Mouse (Mus musculus): ENCODE measurements around the gene Chrd. TPM values are rescaled to one million over a fixed set of nuclear protein-coding genes. Genes with fewer than 3 reads are reported as not detected.
A peak's percentile ranks its signal among the peaks of the same experiment; 100 is the strongest.

Chrd gene
- polyA plus RNA-seq, 1 experiment from 2014 or later = 3.1 TPM

DNA sequence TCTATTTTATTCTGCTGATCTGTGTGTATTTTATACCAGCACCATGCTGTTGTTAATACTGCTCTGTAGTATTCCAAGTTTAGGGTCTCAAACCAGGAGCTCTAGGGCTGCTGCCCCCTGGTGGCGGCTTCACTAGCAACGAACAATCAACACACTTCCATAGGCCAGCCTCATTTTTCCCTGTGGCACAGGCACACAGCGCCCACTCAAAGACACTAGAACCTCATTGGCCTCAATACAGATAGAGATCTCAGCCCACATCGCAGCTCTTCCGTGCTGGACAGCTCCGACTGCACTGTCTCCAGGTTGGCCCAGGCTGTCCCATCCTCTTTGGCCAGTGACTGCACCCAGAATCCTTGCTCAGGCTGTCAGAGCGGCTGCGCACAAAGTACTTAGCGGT lies 32.3 kb downstream of the Chrd start:
- Histone ChIP-seq H3K4me3 (ENCODE audit: low read depth, low read length) (no peak overlapping the region), H3K4me2 (replicated peaks; ENCODE audit: low read depth, low read length) (no peak overlapping the region), H3K27me3 (ENCODE audit: control insufficient read depth, insufficient read depth, low read length) (no peaks in the 10 kb centered on the region), H3K27ac (ENCODE audit: low read depth, low read length) (no peak overlapping the region), H3K9me3 (ENCODE audit: control insufficient read depth, low read length) (no peaks in the 10 kb centered on the region), H3K36me3 (ENCODE audit: control insufficient read depth, insufficient read depth, low read length) (no peaks in the 10 kb centered on the region), H3K4me1 (replicated peaks; ENCODE audit: control insufficient read depth, insufficient read depth, low read length) (no peaks in the 10 kb centered on the region), H3K9ac (ENCODE audit: low read depth, low read length) (no peak overlapping the region)
- DNase-seq (ENCODE audit: low spot score) (peak; percentile 78), ATAC-seq (ENCODE audit: low FRiP score) (0 out of 2 replicates have a peak, but pooled peaks have one; percentile 47)
- WGBS = 44% methylated on average over 9 of the region's 9 CpGs

DNA sequence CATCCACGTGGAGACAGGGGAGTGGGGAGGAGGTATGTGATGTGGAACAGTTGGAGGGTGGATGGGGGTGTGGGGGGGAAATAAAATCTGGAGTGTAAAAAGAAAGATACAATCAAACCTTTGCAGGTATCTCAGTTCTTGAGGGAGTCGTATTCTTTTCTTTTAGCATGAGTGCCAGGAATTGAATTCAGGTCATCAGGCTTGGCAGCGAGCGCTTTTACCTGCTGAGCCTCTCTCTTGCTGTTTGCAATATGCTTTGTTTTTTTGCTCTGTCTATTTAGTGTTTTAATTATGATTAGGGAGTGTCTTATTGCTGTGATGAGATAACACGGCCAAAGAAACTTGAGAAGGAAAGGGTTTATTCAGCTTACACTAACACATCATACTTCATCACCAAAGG lies 42.1 kb downstream of the Chrd start:
- Histone ChIP-seq H3K9ac (ENCODE audit: low read depth, low read length) (no peak overlapping the region), H3K4me2 (replicated peaks; ENCODE audit: low read depth, low read length) (no peak overlapping the region), H3K4me1 (replicated peaks; ENCODE audit: control insufficient read depth, insufficient read depth, low read length) (no peaks in the 10 kb centered on the region), H3K9me3 (ENCODE audit: control insufficient read depth, low read length) (no peaks in the 10 kb centered on the region), H3K27ac (ENCODE audit: low read depth, low read length) (no peak overlapping the region), H3K4me3 (ENCODE audit: low read depth, low read length) (no peak overlapping the region), H3K27me3 (ENCODE audit: control insufficient read depth, insufficient read depth, low read length) (no peaks in the 10 kb centered on the region), H3K36me3 (ENCODE audit: control insufficient read depth, insufficient read depth, low read length) (no peaks in the 10 kb centered on the region)
- WGBS = 82% methylated on average over 5 of the region's 5 CpGs
- DNase-seq (ENCODE audit: low spot score) (no peak), ATAC-seq (ENCODE audit: low FRiP score) (no peak)

DNA sequence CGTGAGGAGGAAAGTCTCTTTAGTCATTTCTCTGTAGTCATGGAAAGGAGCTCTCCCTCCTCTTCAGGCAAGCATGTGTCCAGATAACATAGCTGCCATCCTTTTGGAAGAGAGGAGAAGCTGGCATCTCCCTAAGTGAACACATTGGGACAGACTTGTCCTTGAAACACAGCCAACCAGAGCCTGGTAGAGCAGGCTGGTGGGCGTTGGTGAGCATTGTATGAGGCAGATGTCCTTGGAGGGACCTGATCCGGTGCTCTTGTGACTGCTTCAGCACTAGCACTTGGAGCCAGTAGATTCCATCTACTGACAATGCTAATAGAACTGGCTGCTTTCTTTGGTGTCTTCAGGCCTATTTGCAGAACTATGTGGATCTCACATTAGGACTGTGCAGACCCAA lies 46.9 kb downstream of the Chrd start:
- DNase-seq (ENCODE audit: low spot score) = no peak
- no peak overlapping the region for H3K27ac ChIP-seq (ENCODE audit: low read depth, low read length)
- 90% methylated on average over 3 of the region's 3 CpGs for WGBS
- H3K9me3 ChIP-seq (ENCODE audit: control insufficient read depth, low read length) = no peaks in the 10 kb centered on the region
- no peaks in the 10 kb centered on the region for H3K27me3 ChIP-seq (ENCODE audit: control insufficient read depth, insufficient read depth, low read length)
- no peaks in the 10 kb centered on the region for H3K36me3 ChIP-seq (ENCODE audit: control insufficient read depth, insufficient read depth, low read length)
- no peaks in the 10 kb centered on the region for H3K4me1 ChIP-seq (replicated peaks; ENCODE audit: control insufficient read depth, insufficient read depth, low read length)
- ATAC-seq (ENCODE audit: low FRiP score) = no peak
- no peak overlapping the region for H3K4me2 ChIP-seq (replicated peaks; ENCODE audit: low read depth, low read length)
- no peak overlapping the region for H3K9ac ChIP-seq (ENCODE audit: low read depth, low read length)
- H3K4me3 ChIP-seq (ENCODE audit: low read depth, low read length) = no peak overlapping the region

DNA sequence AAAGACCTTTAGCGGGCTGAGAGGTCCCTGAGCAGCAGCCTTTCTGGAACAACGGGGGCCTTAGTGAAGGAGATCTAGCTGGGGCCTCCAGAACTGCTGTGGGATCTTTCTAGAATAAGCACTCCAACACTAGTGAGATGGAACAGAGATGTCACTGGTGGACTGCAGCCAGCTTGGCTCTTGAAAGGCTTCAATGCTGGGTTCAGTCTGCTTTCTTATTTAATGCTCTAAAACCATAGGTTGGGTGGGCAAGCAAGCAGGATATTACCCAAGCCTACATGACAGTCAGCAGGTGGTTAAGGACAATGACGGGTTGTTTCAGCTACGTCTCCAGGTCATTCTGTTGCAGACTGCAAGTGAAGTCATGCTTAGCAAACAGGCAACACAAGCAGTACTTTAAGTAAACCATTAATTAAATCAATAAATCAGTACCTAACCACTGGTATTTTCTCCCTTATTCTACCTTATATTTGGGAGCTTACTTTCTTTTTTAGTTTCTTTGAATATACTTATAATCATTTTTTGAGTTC lies 48.2 kb downstream of the Chrd start:
- no peaks in the 10 kb centered on the region for H3K27me3 ChIP-seq (ENCODE audit: control insufficient read depth, insufficient read depth, low read length)
- ATAC-seq (ENCODE audit: low FRiP score) (no peak), DNase-seq (ENCODE audit: low spot score) (no peak)
- 78% methylated on average over 4 of the region's 4 CpGs for WGBS
- no peaks in the 10 kb centered on the region for H3K36me3 ChIP-seq (ENCODE audit: control insufficient read depth, insufficient read depth, low read length)
- no peaks in the 10 kb centered on the region for H3K9me3 ChIP-seq (ENCODE audit: control insufficient read depth, low read length)
- no peak overlapping the region for H3K4me3 ChIP-seq (ENCODE audit: low read depth, low read length)
- H3K4me2 ChIP-seq (replicated peaks; ENCODE audit: low read depth, low read length) = no peak overlapping the region
- H3K27ac ChIP-seq (ENCODE audit: low read depth, low read length) = no peak overlapping the region
- no peaks in the 10 kb centered on the region for H3K4me1 ChIP-seq (replicated peaks; ENCODE audit: control insufficient read depth, insufficient read depth, low read length)
- H3K9ac ChIP-seq (ENCODE audit: low read depth, low read length) = no peak overlapping the region

DNA sequence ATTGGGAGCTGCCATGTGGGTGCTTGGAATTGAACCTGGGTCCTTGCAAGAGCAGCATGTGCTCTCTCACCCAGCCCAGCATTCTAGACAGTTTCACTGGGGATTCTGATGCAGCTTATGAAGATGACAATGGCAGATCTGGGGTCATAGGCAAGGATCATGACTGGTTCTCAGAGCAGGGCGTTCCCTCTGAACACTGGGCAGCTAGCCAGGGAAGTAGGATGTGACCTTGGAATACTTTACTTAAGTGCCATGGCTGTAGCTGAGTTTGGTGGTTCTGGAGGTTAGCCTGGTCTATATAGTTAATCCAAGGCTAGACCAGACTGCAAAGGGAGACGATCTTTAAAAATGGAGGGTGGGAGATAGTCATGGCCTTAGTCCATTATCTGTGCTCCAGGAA lies 51.0 kb downstream of the Chrd start:
- ATAC-seq (ENCODE audit: low FRiP score) (no peak), DNase-seq (ENCODE audit: low spot score) (no peak)
- no peaks in the 10 kb centered on the region for H3K9me3 ChIP-seq (ENCODE audit: control insufficient read depth, low read length)
- H3K36me3 ChIP-seq (ENCODE audit: control insufficient read depth, insufficient read depth, low read length) = no peaks in the 10 kb centered on the region
- H3K9ac ChIP-seq (ENCODE audit: low read depth, low read length) = no peak overlapping the region
- no peaks in the 10 kb centered on the region for H3K4me1 ChIP-seq (replicated peaks; ENCODE audit: control insufficient read depth, insufficient read depth, low read length)
- no peak overlapping the region for H3K27ac ChIP-seq (ENCODE audit: low read depth, low read length)
- no peak overlapping the region for H3K4me2 ChIP-seq (replicated peaks; ENCODE audit: low read depth, low read length)
- 94% methylated on average over 2 of the region's 2 CpGs for WGBS
- H3K4me3 ChIP-seq (ENCODE audit: low read depth, low read length) = no peak overlapping the region
- no peaks in the 10 kb centered on the region for H3K27me3 ChIP-seq (ENCODE audit: control insufficient read depth, insufficient read depth, low read length)

DNA sequence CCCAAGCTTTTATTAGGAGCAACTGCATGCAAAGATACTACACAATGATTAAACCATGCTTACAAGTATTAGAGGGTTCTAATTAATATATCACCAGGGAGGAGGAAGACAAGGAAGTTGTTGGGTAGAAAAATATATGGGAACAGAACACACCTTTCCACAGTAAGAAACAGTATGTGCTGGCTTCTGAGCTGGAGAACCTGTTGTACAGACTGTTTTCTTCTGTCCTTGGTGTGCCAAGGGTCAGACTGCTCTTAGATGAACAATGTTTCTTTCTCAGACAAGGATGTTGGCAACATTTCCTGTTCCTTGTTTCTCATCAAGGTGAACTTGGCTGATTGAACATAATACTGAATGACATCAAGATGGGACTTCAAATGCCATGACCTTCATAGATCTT lies 51.8 kb downstream of the Chrd start:
- no peak overlapping the region for H3K27ac ChIP-seq (ENCODE audit: low read depth, low read length)
- DNase-seq (ENCODE audit: low spot score) (no peak), ATAC-seq (ENCODE audit: low FRiP score) (no peak)
- H3K27me3 ChIP-seq (ENCODE audit: control insufficient read depth, insufficient read depth, low read length) = no peaks in the 10 kb centered on the region
- no peak overlapping the region for H3K9ac ChIP-seq (ENCODE audit: low read depth, low read length)
- no peak overlapping the region for H3K4me3 ChIP-seq (ENCODE audit: low read depth, low read length)
- no peaks in the 10 kb centered on the region for H3K9me3 ChIP-seq (ENCODE audit: control insufficient read depth, low read length)
- no peaks in the 10 kb centered on the region for H3K4me1 ChIP-seq (replicated peaks; ENCODE audit: control insufficient read depth, insufficient read depth, low read length)
- no peak overlapping the region for H3K4me2 ChIP-seq (replicated peaks; ENCODE audit: low read depth, low read length)
- H3K36me3 ChIP-seq (ENCODE audit: control insufficient read depth, insufficient read depth, low read length) = no peaks in the 10 kb centered on the region

DNA sequence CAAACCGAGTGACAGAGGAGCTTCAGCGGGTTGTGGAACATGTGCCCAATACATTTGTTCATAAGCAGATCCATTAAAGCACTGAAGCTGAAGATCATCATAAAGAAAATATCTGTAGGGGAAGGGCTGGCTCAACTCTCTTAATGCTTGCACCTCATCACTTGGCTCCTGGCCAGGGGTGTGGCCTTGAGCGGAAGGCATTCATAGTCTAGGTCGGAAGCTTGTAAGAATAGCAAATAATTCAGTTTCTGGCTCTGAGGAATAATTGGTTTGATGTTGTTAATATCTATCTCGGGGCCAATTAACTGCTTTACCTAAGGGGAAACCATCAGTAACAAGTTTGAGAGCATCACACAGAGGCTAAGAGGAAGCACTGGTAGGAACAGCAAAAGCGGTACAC lies 53.6 kb downstream of the Chrd start:
- H3K4me1 ChIP-seq (replicated peaks; ENCODE audit: control insufficient read depth, insufficient read depth, low read length) = no peaks in the 10 kb centered on the region
- no peak overlapping the region for H3K4me3 ChIP-seq (ENCODE audit: low read depth, low read length)
- no peaks in the 10 kb centered on the region for H3K27me3 ChIP-seq (ENCODE audit: control insufficient read depth, insufficient read depth, low read length)
- ATAC-seq (ENCODE audit: low FRiP score) (no peak), DNase-seq (ENCODE audit: low spot score) (no peak)
- no peak overlapping the region for H3K9ac ChIP-seq (ENCODE audit: low read depth, low read length)
- no peak overlapping the region for H3K4me2 ChIP-seq (replicated peaks; ENCODE audit: low read depth, low read length)
- H3K9me3 ChIP-seq (ENCODE audit: control insufficient read depth, low read length) = no peaks in the 10 kb centered on the region
- no peaks in the 10 kb centered on the region for H3K36me3 ChIP-seq (ENCODE audit: control insufficient read depth, insufficient read depth, low read length)
- H3K27ac ChIP-seq (ENCODE audit: low read depth, low read length) = no peak overlapping the region
- WGBS = 88% methylated on average over 6 of the region's 6 CpGs

DNA sequence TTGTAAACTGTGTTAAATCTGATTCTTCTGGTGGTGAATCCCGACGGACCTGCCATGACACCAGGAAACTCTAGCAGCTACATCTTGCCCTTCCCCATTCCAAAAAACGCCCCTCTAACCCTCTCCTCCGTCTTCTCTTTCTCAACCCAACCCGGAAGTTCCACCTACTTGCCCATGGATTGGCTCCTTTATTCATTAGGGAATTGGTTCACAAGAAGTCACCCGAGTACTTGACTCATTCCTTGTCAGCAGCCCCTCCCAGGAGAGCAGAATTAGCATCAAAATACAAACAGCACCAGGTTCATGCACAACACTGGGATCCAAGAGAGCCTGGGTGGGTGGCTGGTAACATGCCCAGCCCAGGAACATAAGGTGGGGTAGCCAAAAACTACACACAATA lies 58.9 kb downstream of the Chrd start:
- Histone ChIP-seq H3K36me3 (ENCODE audit: control insufficient read depth, insufficient read depth, low read length) (no peaks in the 10 kb centered on the region), H3K9ac (ENCODE audit: low read depth, low read length) (no peak overlapping the region), H3K4me3 (ENCODE audit: low read depth, low read length) (no peak overlapping the region), H3K4me2 (replicated peaks; ENCODE audit: low read depth, low read length) (no peak overlapping the region), H3K9me3 (ENCODE audit: control insufficient read depth, low read length) (no peaks in the 10 kb centered on the region), H3K4me1 (replicated peaks; ENCODE audit: control insufficient read depth, insufficient read depth, low read length) (no peaks in the 10 kb centered on the region), H3K27ac (ENCODE audit: low read depth, low read length) (no peak overlapping the region), H3K27me3 (ENCODE audit: control insufficient read depth, insufficient read depth, low read length) (no peaks in the 10 kb centered on the region)
- WGBS = 56% methylated on average over 6 of the region's 6 CpGs
- DNase-seq (ENCODE audit: low spot score) (no peak), ATAC-seq (ENCODE audit: low FRiP score) (no peak)

Measured in hindbrain, embryonic 11.5 days (tissue).